Mouse (Mus musculus): ENCODE measurements around the gene Apopt1.

GRCm38 (mm10) chr12:111718656-111719055 lies 5.6 kb downstream of the Apopt1 start:
- no peak for TF ChIP-seq POLR2A (IDR thresholded peaks at IDR 0.05; ENCODE audit: insufficient read length, low read depth)
- TF ChIP-seq CEBPB (IDR thresholded peaks at IDR 0.05; ENCODE audit: insufficient read depth, poor library complexity, severe bottlenecking), result no peak
- TF ChIP-seq USF1 (IDR thresholded peaks at IDR 0.05; ENCODE audit: low read depth), result no peak

Data from myocyte (in vitro differentiated cells).